ENCODE assay signal across 9 mouse cellular contexts in genomic region chr16:92952336-92953097, GRCm38 (mm10).
DNase-seq lines count a peak whose midpoint lies in the region; ATAC-seq and TF ChIP-seq lines count a peak whose summit lies in the region.
"Had no signal": no experiment of that assay in that cellular context is flagged by ENCODE, and none has a peak within 500 bp of the region (broad histone marks: within the 10 kb centered on the region; RNA-seq: fewer than 3 reads in every experiment).

No protein-coding gene starts in this region.

- peak overlapping the region; percentile 57 for H3K27ac ChIP-seq in intestine, embryonic 14.5 days (ENCODE audit: low read depth)
- no peak overlapping the region for H3K27ac ChIP-seq in intestine, postnatal 0 days (ENCODE audit: low read depth, low read length)
- peak overlapping the region; percentile 98 for H3K27ac ChIP-seq in embryonic fibroblast, embryonic 13.5 days (ENCODE audit: insufficient read depth, low read length)
- no peak overlapping the region for H3K27ac ChIP-seq in hindbrain, embryonic 12.5 days

- no peaks in the 10 kb centered on the region for H3K27me3 ChIP-seq in intestine, embryonic 14.5 days (replicated peaks; ENCODE audit: control insufficient read depth, insufficient read depth, low read length)
- 0 out of 2 replicates have a peak, but pooled peaks cover 6% of the 10 kb centered on the region for H3K27me3 ChIP-seq in intestine, postnatal 0 days (replicated peaks; ENCODE audit: control insufficient read depth, insufficient read depth, low read length)
- H3K27me3 ChIP-seq in C2C12 (ENCODE audit: control insufficient read depth, insufficient read depth, insufficient read length): no peaks in the 10 kb centered on the region
- 0 out of 2 replicates have a peak, but pooled peaks cover 6% of the 10 kb centered on the region for H3K27me3 ChIP-seq in hindbrain, embryonic 12.5 days

- no peaks in the 10 kb centered on the region for H3K36me3 ChIP-seq in intestine, embryonic 14.5 days (ENCODE audit: control insufficient read depth, insufficient read depth, low read length)
- H3K36me3 ChIP-seq in intestine, postnatal 0 days (ENCODE audit: control insufficient read depth, insufficient read depth): no peaks in the 10 kb centered on the region
- H3K36me3 ChIP-seq in C2C12 (ENCODE audit: control insufficient read depth, insufficient read depth): no peaks in the 10 kb centered on the region
- no peaks in the 10 kb centered on the region for H3K36me3 ChIP-seq in hindbrain, embryonic 12.5 days

- no peaks in the 10 kb centered on the region for H3K79me2 ChIP-seq in C2C12 (ENCODE audit: control insufficient read depth, insufficient read depth)

- H3ac ChIP-seq in C2C12 (ENCODE audit: control insufficient read depth, insufficient read length, low read depth): no peak overlapping the region

- ATAC-seq in intestine, embryonic 14.5 days (replicated peaks; ENCODE audit: low FRiP score, low TSS enrichment, low read depth): no peak
- ATAC-seq in intestine, postnatal 0 days: no peak
- ATAC-seq in hindbrain, embryonic 12.5 days (ENCODE audit: low FRiP score): no peak

- no peaks in the 10 kb centered on the region for H3K79me3 ChIP-seq in C2C12 (ENCODE audit: low read depth)

- H3K4me1 ChIP-seq in intestine, embryonic 14.5 days (replicated peaks; ENCODE audit: control insufficient read depth, insufficient read depth, low read length): peaks cover 41% of the 10 kb centered on the region
- peaks cover 3% of the 10 kb centered on the region; the same call in 1 of the 2 replicates for H3K4me1 ChIP-seq in intestine, postnatal 0 days (replicated peaks; ENCODE audit: control insufficient read depth, insufficient read depth, low read length)
- H3K4me1 ChIP-seq in embryonic fibroblast, embryonic 13.5 days (ENCODE audit: control insufficient read depth, insufficient read depth, low read length): peaks cover 28% of the 10 kb centered on the region
- H3K4me1 ChIP-seq in hindbrain, embryonic 12.5 days: no peaks in the 10 kb centered on the region

- no peak for DNase-seq in intestine, embryonic 14.5 days (ENCODE audit: low spot score)
- DNase-seq in left cerebral cortex, postnatal 36 days (ENCODE audit: low spot score in 2 of 2): peak; percentile 11 to 22
- no peak for DNase-seq in retina, embryonic 14.5 days (ENCODE audit: low spot score)
- no peak for DNase-seq in adrenal gland, postnatal 36 days
- DNase-seq: thymus, postnatal 25 days had no signal

- no peaks in the 10 kb centered on the region for H3K9me3 ChIP-seq in intestine, embryonic 14.5 days (ENCODE audit: control insufficient read depth, low read length)
- H3K9me3 ChIP-seq in intestine, postnatal 0 days (ENCODE audit: control insufficient read depth): no peaks in the 10 kb centered on the region
- no peaks in the 10 kb centered on the region for H3K9me3 ChIP-seq in hindbrain, embryonic 12.5 days (replicated peaks)

- TF ChIP-seq CTCF in intestine, postnatal 0 days (IDR thresholded peaks at IDR 0.05; ENCODE audit: low read depth): no peak
- TF ChIP-seq CTCF in C2C12 (IDR thresholded peaks at IDR 0.05; ENCODE audit: control insufficient read depth, insufficient read depth, insufficient read length): no peak
- TF ChIP-seq CTCF in embryonic fibroblast, embryonic 13.5 days (IDR thresholded peaks at IDR 0.05; ENCODE audit: borderline replicate concordance, insufficient read depth, low read length): no peak

- intact Hi-C loops in left cerebral cortex, postnatal 36 days (cut with DNase I): no loop called here

- no peak overlapping the region for H3K4me3 ChIP-seq in intestine, embryonic 14.5 days (ENCODE audit: low read depth, low read length)
- no peak overlapping the region for H3K4me3 ChIP-seq in intestine, postnatal 0 days (ENCODE audit: low read depth, low read length)
- H3K4me3 ChIP-seq in C2C12 (ENCODE audit: insufficient read depth, poor library complexity, severe bottlenecking): no peak overlapping the region
- no peak overlapping the region for H3K4me3 ChIP-seq in embryonic fibroblast, embryonic 13.5 days (ENCODE audit: insufficient read depth, low read length)
- no peak overlapping the region for H3K4me3 ChIP-seq in hindbrain, embryonic 12.5 days

- WGBS in intestine, embryonic 14.5 days: 25% methylated on average over 7 of the region's 7 CpGs
- WGBS in intestine, postnatal 0 days: 35% methylated on average over 7 of the region's 7 CpGs
- WGBS in hindbrain, embryonic 12.5 days: 71% methylated on average over 7 of the region's 7 CpGs

- no peak for TF ChIP-seq POLR2A in embryonic fibroblast, embryonic 13.5 days (IDR thresholded peaks at IDR 0.05; ENCODE audit: low read depth, low read length)

- H3K4me2 ChIP-seq in intestine, embryonic 14.5 days (ENCODE audit: low read length): no peak overlapping the region
- H3K4me2 ChIP-seq in intestine, postnatal 0 days (replicated peaks; ENCODE audit: low read depth): no peak overlapping the region
- H3K4me2 ChIP-seq in hindbrain, embryonic 12.5 days (replicated peaks): no peak overlapping the region

- no peak overlapping the region for H3K9ac ChIP-seq in intestine, embryonic 14.5 days (ENCODE audit: low read length)
- H3K9ac ChIP-seq in intestine, postnatal 0 days (ENCODE audit: low read depth, low read length): no peak overlapping the region
- no peak overlapping the region for H3K9ac ChIP-seq in hindbrain, embryonic 12.5 days

TF ChIP-seq in C2C12, 6 proteins besides CTCF, POLR2A, EP300 and RAD21:
- no peak for TF ChIP-seq FOSL1 (IDR thresholded peaks at IDR 0.05; ENCODE audit: insufficient read depth, low read length, poor library complexity, severe bottlenecking)
- TF ChIP-seq MYOD1 (IDR thresholded peaks at IDR 0.05; ENCODE audit: control insufficient read depth, insufficient read length, low read depth): peak; percentile 34
TF ChIP-seq in C2C12: peak in this region for 1.

Comparison
In these comparisons a context has a peak if more than half of its experiments do, and no peak if none do; other contexts are left out.
1. H3K27ac ChIP-seq: peak in intestine, embryonic 14.5 days (single experiment) and embryonic fibroblast, embryonic 13.5 days (single experiment); none in intestine, postnatal 0 days (single experiment) and hindbrain, embryonic 12.5 days (single experiment).
2. DNase-seq: peak in left cerebral cortex, postnatal 36 days (2 of 2); none in intestine, embryonic 14.5 days (single experiment), retina, embryonic 14.5 days (single experiment) and adrenal gland, postnatal 36 days (0 of 2).